Mouse (Mus musculus): ENCODE data around the gene Spint4. TPM values are rescaled to one million over a fixed set of nuclear protein-coding genes. Genes with fewer than 3 reads are reported as not detected.

Spint4 gene
- polyA plus RNA-seq (2015; fragmentation: Nextera tagmentation; extraction: Ambion mirVana), result not detected in 2 replicates

GRCm38 (mm10) chr2:164698201-164698600 lies at the start of gene Spint4:
Gene Spint4 (plus strand): TSS chr2:164698501.

GRCm38 (mm10) chr2:164655858-164656257 lies 42.4 kb upstream of the Spint4 start, which contains the start of gene Wfdc10:
Gene Wfdc10 (plus strand): TSS chr2:164656046.

GRCm38 (mm10) chr2:164656483-164656882 lies 41.8 kb upstream of the Spint4 start, which contains the start of gene Wfdc9:
Gene Wfdc9 (minus strand): TSS chr2:164656583.

GRCm38 (mm10) chr2:164673987-164674386 lies 24.3 kb upstream of the Spint4 start, which contains the start of gene Wfdc11:
Gene Wfdc11 (minus strand): TSS chr2:164674087.

GRCm38 (mm10) chr2:164684807-164685206 lies 13.5 kb upstream of the Spint4 start, which contains the start of gene Wfdc13:
Gene Wfdc13 (plus strand): TSS chr2:164685107.

GRCm38 (mm10) chr2:164715005-164715404 lies 16.7 kb downstream of the Spint4 start, which contains the start of gene Spint5:
Gene Spint5 (plus strand): TSS chr2:164715305.

GRCm38 (mm10) chr2:164745843-164746479 lies 47.7 kb downstream of the Spint4 start, which contains the start of the genes Wfdc3 and Dnttip1:
Gene Wfdc3 (minus strand): TSS chr2:164745931.
Gene Dnttip1 (plus strand): TSS chr2:164745983.

Other genes with a start within 250 kb of the Spint4 start
- 113 and 120 TPM in 2 replicates for gene Sys1, start 241.5 kb upstream of the Spint4 start, polyA plus RNA-seq (2015; fragmentation: Nextera tagmentation; extraction: Ambion mirVana)
- gene Gm20458, start 237.5 kb upstream of the Spint4 start, polyA plus RNA-seq (2015; fragmentation: Nextera tagmentation; extraction: Ambion mirVana), result 14.5 and 16.2 TPM in 2 replicates
- gene Trp53tg5, start 224.8 kb upstream of the Spint4 start, polyA plus RNA-seq (2015; fragmentation: Nextera tagmentation; extraction: Ambion mirVana), result not detected in 2 replicates
- gene Dbndd2, start 212.4 kb upstream of the Spint4 start, polyA plus RNA-seq (2015; fragmentation: Nextera tagmentation; extraction: Ambion mirVana), result 41.5 and 45.7 TPM in 2 replicates
- gene Pigt, start 201.0 kb upstream of the Spint4 start, polyA plus RNA-seq (2015; fragmentation: Nextera tagmentation; extraction: Ambion mirVana), result 117 and 135 TPM in 2 replicates
- gene Wfdc2, start 136.1 kb upstream of the Spint4 start, polyA plus RNA-seq (2015; fragmentation: Nextera tagmentation; extraction: Ambion mirVana), result 0.62 and 0.65 TPM in 2 replicates
- not detected in 2 replicates for gene Spint3, start 125.0 kb upstream of the Spint4 start, polyA plus RNA-seq (2015; fragmentation: Nextera tagmentation; extraction: Ambion mirVana)
- gene Wfdc6a, start 113.1 kb upstream of the Spint4 start, polyA plus RNA-seq (2015; fragmentation: Nextera tagmentation; extraction: Ambion mirVana), result not detected in 2 replicates
- not detected in 2 replicates for gene Eppin, start 104.9 kb upstream of the Spint4 start, polyA plus RNA-seq (2015; fragmentation: Nextera tagmentation; extraction: Ambion mirVana)
- not detected in 2 replicates for gene Wfdc6b, start 85.0 kb upstream of the Spint4 start, polyA plus RNA-seq (2015; fragmentation: Nextera tagmentation; extraction: Ambion mirVana)
- gene Wfdc8, start 84.9 kb upstream of the Spint4 start, polyA plus RNA-seq (2015; fragmentation: Nextera tagmentation; extraction: Ambion mirVana), result not detected in 2 replicates
- not detected in 2 replicates for gene Wfdc16, start 59.7 kb upstream of the Spint4 start, polyA plus RNA-seq (2015; fragmentation: Nextera tagmentation; extraction: Ambion mirVana)
- gene Wfdc10, start 42.5 kb upstream of the Spint4 start, polyA plus RNA-seq (2015; fragmentation: Nextera tagmentation; extraction: Ambion mirVana), result not detected in 2 replicates
- not detected in 2 replicates for gene Wfdc9, start 41.9 kb upstream of the Spint4 start, polyA plus RNA-seq (2015; fragmentation: Nextera tagmentation; extraction: Ambion mirVana)
- not detected in 2 replicates for gene Wfdc11, start 24.4 kb upstream of the Spint4 start, polyA plus RNA-seq (2015; fragmentation: Nextera tagmentation; extraction: Ambion mirVana)
- 0.22 TPM in 1 of 2 replicates, not detected in the other for gene Wfdc13, start 13.4 kb upstream of the Spint4 start, polyA plus RNA-seq (2015; fragmentation: Nextera tagmentation; extraction: Ambion mirVana)
- gene Spint5, start 16.8 kb downstream of the Spint4 start, polyA plus RNA-seq (2015; fragmentation: Nextera tagmentation; extraction: Ambion mirVana), result not detected in 2 replicates
- gene Wfdc3, start 47.4 kb downstream of the Spint4 start, polyA plus RNA-seq (2015; fragmentation: Nextera tagmentation; extraction: Ambion mirVana), result 0.58 and 0.88 TPM in 2 replicates
- 48.0 and 50.3 TPM in 2 replicates for gene Dnttip1, start 47.5 kb downstream of the Spint4 start, polyA plus RNA-seq (2015; fragmentation: Nextera tagmentation; extraction: Ambion mirVana)
- gene Ube2c, start 71.4 kb downstream of the Spint4 start, polyA plus RNA-seq (2015; fragmentation: Nextera tagmentation; extraction: Ambion mirVana), result 31.4 and 34.2 TPM in 2 replicates
- 6.6 and 7.2 TPM in 2 replicates for gene Tnnc2, start 81.5 kb downstream of the Spint4 start, polyA plus RNA-seq (2015; fragmentation: Nextera tagmentation; extraction: Ambion mirVana)
- gene Snx21, start 87.3 kb downstream of the Spint4 start, polyA plus RNA-seq (2015; fragmentation: Nextera tagmentation; extraction: Ambion mirVana), result 54.9 and 60.8 TPM in 2 replicates
- gene Acot8, start 106.4 kb downstream of the Spint4 start, polyA plus RNA-seq (2015; fragmentation: Nextera tagmentation; extraction: Ambion mirVana), result 23.8 and 27.3 TPM in 2 replicates
- 10.4 and 10.8 TPM in 2 replicates for gene Zswim3, start 106.6 kb downstream of the Spint4 start, polyA plus RNA-seq (2015; fragmentation: Nextera tagmentation; extraction: Ambion mirVana)
- 24.9 and 26.5 TPM in 2 replicates for gene Zswim1, start 124.2 kb downstream of the Spint4 start, polyA plus RNA-seq (2015; fragmentation: Nextera tagmentation; extraction: Ambion mirVana)
- 0.27 TPM in 1 of 2 replicates, not detected in the other for gene Spata25, start 130.0 kb downstream of the Spint4 start, polyA plus RNA-seq (2015; fragmentation: Nextera tagmentation; extraction: Ambion mirVana)
- gene Ctsa, start 134.4 kb downstream of the Spint4 start, polyA plus RNA-seq (2015; fragmentation: Nextera tagmentation; extraction: Ambion mirVana), result 101 and 102 TPM in 2 replicates
- gene Neurl2, start 135.0 kb downstream of the Spint4 start, polyA plus RNA-seq (2015; fragmentation: Nextera tagmentation; extraction: Ambion mirVana), result 8.1 and 8.5 TPM in 2 replicates
- 134 and 140 TPM in 2 replicates for gene Pltp, start 159.2 kb downstream of the Spint4 start, polyA plus RNA-seq (2015; fragmentation: Nextera tagmentation; extraction: Ambion mirVana)
- gene Pcif1, start 180.8 kb downstream of the Spint4 start, polyA plus RNA-seq (2015; fragmentation: Nextera tagmentation; extraction: Ambion mirVana), result 84.1 and 87.1 TPM in 2 replicates
- 8.1 and 10.7 TPM in 2 replicates for gene Zfp335, start 213.3 kb downstream of the Spint4 start, polyA plus RNA-seq (2015; fragmentation: Nextera tagmentation; extraction: Ambion mirVana)
- gene Mmp9, start 242.3 kb downstream of the Spint4 start, polyA plus RNA-seq (2015; fragmentation: Nextera tagmentation; extraction: Ambion mirVana), result 9.1 and 14.6 TPM in 2 replicates

Measured in neural tube, postnatal 0 days (tissue).